Mouse (Mus musculus) stomach, embryonic 15.5 days (tissue): ENCODE measurements at regions not wholly inside any gene's neighbourhood (a gene's known extent, or its start where the extent isn't known, plus 50 kb on each side); places are given as distances from the start of the nearest gene placed in this dataset.

Source experiments
- ATAC-seq: fragments of 200-750 bp; cut with Nextera tagmentation; 2 replicates; pipeline ENCODE4 v1.8.0; 2017; ENCODE audit warnings: low read depth, moderate number of reproducible peaks, moderate TSS enrichment; ENCODE audit not compliant: insufficient read depth, low FRiP score
- H3K27ac ChIP-seq: fragments of 300-500 bp; sonication (generic); 2 replicates; pipeline ENCODE4 v1.5.1; 2015; ENCODE audit warnings: mild to moderate bottlenecking, inconsistent platforms
- H3K27me3 ChIP-seq: fragments of 300-500 bp; sonication (generic); replicated peaks from 2 replicates; pipeline ENCODE4 v1.6.1; 2015; ENCODE audit warnings: inconsistent platforms
- H3K36me3 ChIP-seq: fragments of 300-500 bp; sonication (generic); 2 replicates; pipeline ENCODE4 v1.6.1; 2015; ENCODE audit warnings: inconsistent platforms
- H3K4me1 ChIP-seq: fragments of 300-500 bp; sonication (generic); 2 replicates; pipeline ENCODE4 v1.6.1; 2015; ENCODE audit warnings: inconsistent platforms
- H3K4me2 ChIP-seq: fragments of 300-500 bp; sonication (generic); 2 replicates; pipeline ENCODE4 v1.6.1; 2015; ENCODE audit warnings: mild to moderate bottlenecking, inconsistent platforms
- H3K4me3 ChIP-seq: fragments of 300-500 bp; sonication (generic); replicated peaks from 2 replicates; pipeline ENCODE4 v1.5.1; 2015; ENCODE audit warnings: inconsistent platforms
- H3K9ac ChIP-seq: fragments of 300-500 bp; sonication (generic); 2 replicates; pipeline ENCODE4 v1.6.1; 2015; ENCODE audit warnings: inconsistent platforms
- H3K9me3 ChIP-seq: fragments of 300-500 bp; sonication (generic); 2 replicates; pipeline ENCODE4 v1.6.1; 2016; ENCODE audit warnings: inconsistent platforms
- WGBS: fragments of 180-500 bp; shearing (Covaris S2); methylation state at CpG from one replicate; pipeline ENCODE4 v1.1.7; 2015; 5-methylcytosine and 5-hydroxymethylcytosine counted together

DNA sequence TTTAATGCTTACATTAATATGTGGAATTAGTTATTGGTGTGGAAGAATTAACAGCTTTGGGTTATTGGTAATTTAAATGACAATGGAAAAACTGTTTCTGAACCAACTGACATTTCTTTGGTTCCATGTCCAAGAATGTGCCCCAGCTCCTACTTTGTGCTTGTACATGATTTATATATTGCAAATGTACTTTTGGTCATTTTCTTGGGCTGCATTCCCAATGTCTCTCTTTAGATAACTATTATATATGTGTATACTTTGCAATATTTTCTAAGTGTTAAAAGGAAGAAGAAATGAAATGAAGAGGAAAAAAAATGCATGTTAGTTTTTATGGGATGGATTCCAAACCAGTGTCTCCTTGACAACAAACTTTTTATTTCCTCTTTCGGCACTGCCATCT is 297.4 kb downstream of the Kcnj2 start:
- ATAC-seq: no peak
- H3K4me1 ChIP-seq: no peaks in the 10 kb centered on the region

DNA sequence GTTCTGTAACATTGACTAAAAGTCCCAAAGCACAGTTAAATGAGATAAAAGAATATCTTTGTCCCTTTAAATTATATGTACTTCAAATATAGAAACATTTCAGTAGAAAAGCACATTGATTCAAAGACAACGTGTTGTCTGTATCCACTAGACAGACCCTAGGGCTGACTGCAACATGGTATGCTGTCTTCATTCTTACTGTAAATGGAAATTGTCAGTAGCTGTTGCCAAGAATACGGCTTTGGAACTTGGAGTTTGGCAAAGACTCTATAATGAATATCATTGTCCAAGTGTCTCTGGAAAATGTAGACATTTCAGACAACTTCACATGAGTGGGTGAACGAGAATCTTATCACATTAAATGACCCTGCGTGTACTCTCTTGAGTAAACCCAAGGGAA is 311.2 kb downstream of the Kcnj2 start:
- no peak for ATAC-seq

More for the DNA sequence above, 297.4 kb downstream of the Kcnj2 start:
- Histone ChIP-seq H3K36me3 (no peaks in the 10 kb centered on the region), H3K4me2 (no peak overlapping the region), H3K27ac (no peak overlapping the region), H3K27me3 (no peaks in the 10 kb centered on the region), H3K4me3 (no peak overlapping the region), H3K9me3 (no peaks in the 10 kb centered on the region), H3K9ac (no peak overlapping the region)
- WGBS: 81% methylated on average over 1 of the region's 1 CpGs

GRCm38 (mm10) chr11:111379842-111380241 is 313.9 kb downstream of the Kcnj2 start:
- no peak for ATAC-seq
- Histone ChIP-seq H3K36me3 (no peaks in the 10 kb centered on the region), H3K27me3 (no peaks in the 10 kb centered on the region), H3K9ac (no peak overlapping the region), H3K9me3 (no peaks in the 10 kb centered on the region), H3K4me3 (no peak overlapping the region), H3K4me2 (no peak overlapping the region), H3K27ac (no peak overlapping the region), H3K4me1 (no peaks in the 10 kb centered on the region)
- WGBS: 75% methylated on average over 3 of the region's 3 CpGs

More for the DNA sequence above, 311.2 kb downstream of the Kcnj2 start:
- no peaks in the 10 kb centered on the region for H3K27me3 ChIP-seq
- H3K36me3 ChIP-seq: no peaks in the 10 kb centered on the region
- 59% methylated on average over 4 of the region's 4 CpGs for WGBS
- H3K4me2 ChIP-seq: no peak overlapping the region
- no peaks in the 10 kb centered on the region for H3K9me3 ChIP-seq
- no peaks in the 10 kb centered on the region for H3K4me1 ChIP-seq
- H3K4me3 ChIP-seq: no peak overlapping the region
- no peak overlapping the region for H3K27ac ChIP-seq
- H3K9ac ChIP-seq: no peak overlapping the region

DNA sequence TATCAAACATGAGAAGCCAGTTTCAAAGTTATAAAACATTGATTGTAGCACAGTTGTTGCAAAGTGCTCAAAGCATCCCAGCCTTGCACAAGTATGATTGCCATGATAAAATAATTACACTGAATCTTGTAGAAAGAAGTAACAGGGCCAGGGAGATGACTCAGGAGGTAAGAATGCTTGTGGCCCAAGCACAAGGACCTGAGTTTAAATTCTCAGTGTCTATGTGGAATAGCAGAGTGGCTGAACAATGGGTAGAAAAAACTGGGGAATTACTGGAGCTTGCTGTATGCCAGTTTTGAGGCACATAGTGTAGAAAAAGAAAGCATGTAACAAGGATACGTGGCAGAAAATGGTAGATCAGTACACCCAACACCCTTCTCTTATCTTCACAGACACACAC is 332.7 kb downstream of the Kcnj2 start:
- H3K4me2 ChIP-seq: no peak overlapping the region
- no peaks in the 10 kb centered on the region for H3K36me3 ChIP-seq
- H3K4me3 ChIP-seq: no peak overlapping the region
- no peaks in the 10 kb centered on the region for H3K27me3 ChIP-seq
- 91% methylated on average over 1 of the region's 1 CpGs for WGBS
- no peaks in the 10 kb centered on the region for H3K9me3 ChIP-seq
- H3K27ac ChIP-seq: no peak overlapping the region
- H3K4me1 ChIP-seq: no peaks in the 10 kb centered on the region
- no peak for ATAC-seq
- no peak overlapping the region for H3K9ac ChIP-seq

DNA sequence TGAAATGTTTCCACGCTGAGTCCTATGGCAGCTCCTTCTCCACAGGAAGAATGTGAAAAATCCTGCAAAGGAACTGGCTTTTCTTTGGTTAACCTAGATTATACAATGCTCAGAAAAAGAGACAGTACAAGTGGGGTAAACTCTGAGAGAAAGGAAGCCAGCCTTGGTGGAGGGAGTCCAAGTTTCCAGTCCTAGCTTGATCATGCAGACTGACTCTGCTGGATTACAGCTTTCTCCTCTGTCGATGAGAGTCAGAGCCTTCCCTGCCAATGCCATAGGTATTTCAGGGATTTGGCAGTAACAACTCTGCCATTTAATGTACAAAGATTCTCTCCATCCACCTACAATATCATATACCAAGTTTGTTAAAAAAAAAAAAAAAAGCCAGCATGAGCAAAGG is 343.3 kb downstream of the Kcnj2 start:
- Histone ChIP-seq H3K4me3 (no peak overlapping the region), H3K4me2 (no peak overlapping the region), H3K9me3 (no peaks in the 10 kb centered on the region), H3K4me1 (no peaks in the 10 kb centered on the region), H3K9ac (no peak overlapping the region), H3K27ac (no peak overlapping the region), H3K27me3 (no peaks in the 10 kb centered on the region), H3K36me3 (no peaks in the 10 kb centered on the region)
- ATAC-seq: no peak
- 78% methylated on average over 2 of the region's 2 CpGs for WGBS

DNA sequence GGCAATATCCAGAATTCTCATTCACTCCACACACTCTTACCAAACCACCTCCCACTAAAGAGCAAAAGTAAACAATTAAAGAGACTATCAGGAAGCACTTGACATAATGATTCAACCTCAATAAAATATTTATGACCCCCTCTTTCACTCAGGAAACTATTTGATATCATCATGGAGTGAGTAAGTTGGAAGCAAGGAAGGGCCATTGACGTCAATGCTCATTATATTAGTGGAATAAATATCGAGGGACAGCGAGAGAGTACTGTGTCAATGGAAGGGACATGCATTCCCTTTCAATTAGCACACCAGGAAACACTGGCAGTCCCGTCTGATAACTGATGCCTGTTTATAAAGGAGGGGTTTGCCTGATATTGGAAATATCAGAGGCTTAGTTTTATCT is 358.9 kb downstream of the Kcnj2 start:
- Histone ChIP-seq H3K9me3 (no peaks in the 10 kb centered on the region), H3K36me3 (no peaks in the 10 kb centered on the region), H3K4me3 (no peak overlapping the region), H3K4me2 (no peak overlapping the region), H3K4me1 (no peaks in the 10 kb centered on the region), H3K27ac (no peak overlapping the region), H3K9ac (no peak overlapping the region), H3K27me3 (no peaks in the 10 kb centered on the region)
- WGBS: 71% methylated on average over 4 of the region's 4 CpGs
- no peak for ATAC-seq

DNA sequence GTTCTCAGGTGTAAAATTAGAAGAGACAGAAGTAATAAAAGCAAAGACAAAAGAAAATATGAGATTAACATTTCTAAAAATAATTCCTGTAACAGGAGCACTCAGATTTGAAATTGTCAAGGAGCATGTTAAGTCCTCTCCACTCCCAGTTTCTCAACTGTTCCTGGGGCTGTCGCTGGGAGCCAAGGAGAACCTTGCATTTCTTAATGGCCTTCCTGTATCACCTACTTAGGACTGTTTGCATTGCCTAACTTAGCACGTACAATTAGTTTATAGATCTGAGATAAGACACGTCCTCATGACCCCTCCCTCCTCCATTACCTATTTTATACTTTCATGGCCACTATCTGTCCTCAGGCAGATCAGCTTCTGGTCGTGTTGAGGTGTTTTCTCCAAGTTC is 360.8 kb downstream of the Kcnj2 start:
- Histone ChIP-seq H3K36me3 (no peaks in the 10 kb centered on the region), H3K27me3 (no peaks in the 10 kb centered on the region), H3K4me3 (no peak overlapping the region), H3K27ac (no peak overlapping the region), H3K4me1 (no peaks in the 10 kb centered on the region), H3K9ac (no peak overlapping the region), H3K4me2 (no peak overlapping the region), H3K9me3 (no peaks in the 10 kb centered on the region)
- ATAC-seq: no peak
- WGBS: 30% methylated on average over 4 of the region's 4 CpGs

- no peak overlapping the region for H3K4me2 ChIP-seq
- no peaks in the 10 kb centered on the region for H3K27me3 ChIP-seq
- no peak overlapping the region for H3K27ac ChIP-seq
- H3K36me3 ChIP-seq: no peaks in the 10 kb centered on the region
- ATAC-seq: no peak
- H3K4me1 ChIP-seq: no peaks in the 10 kb centered on the region
- H3K9me3 ChIP-seq: no peaks in the 10 kb centered on the region
- no peak overlapping the region for H3K4me3 ChIP-seq
- no peak overlapping the region for H3K9ac ChIP-seq
Observed at GRCm38 (mm10) chr11:111442257-111442656, 376.3 kb downstream of the Kcnj2 start.

DNA sequence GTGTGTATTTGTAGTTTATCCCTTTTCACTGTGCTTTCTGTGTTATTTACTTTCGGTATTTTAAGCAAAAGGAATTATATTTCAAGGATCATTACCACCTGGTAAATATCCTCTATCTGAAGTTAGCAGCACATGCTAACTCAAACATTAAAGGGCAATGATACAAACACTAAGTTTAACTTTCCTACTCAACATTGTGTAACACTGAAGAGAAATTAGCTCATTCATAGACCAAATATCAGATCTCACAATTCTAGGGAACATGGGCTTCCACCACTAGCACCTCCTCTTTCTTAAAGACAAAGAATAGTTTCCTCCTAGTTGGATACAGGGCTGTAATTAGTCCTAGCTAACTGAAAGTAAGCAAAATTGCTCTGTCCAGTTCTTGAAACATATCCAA is 377.4 kb downstream of the Kcnj2 start:
- ATAC-seq: no peak
- WGBS: 78% methylated on average over 1 of the region's 1 CpGs
- no peaks in the 10 kb centered on the region for H3K4me1 ChIP-seq

GRCm38 (mm10) chr11:111444791-111445190 is 378.8 kb downstream of the Kcnj2 start:
- WGBS: 74% methylated on average over 4 of the region's 4 CpGs
- no peak for ATAC-seq
- H3K9me3 ChIP-seq: no peaks in the 10 kb centered on the region
- H3K4me3 ChIP-seq: no peak overlapping the region
- H3K9ac ChIP-seq: no peak overlapping the region
- no peaks in the 10 kb centered on the region for H3K4me1 ChIP-seq
- H3K36me3 ChIP-seq: no peaks in the 10 kb centered on the region
- no peak overlapping the region for H3K4me2 ChIP-seq
- H3K27ac ChIP-seq: no peak overlapping the region
- H3K27me3 ChIP-seq: no peaks in the 10 kb centered on the region

More for the DNA sequence above, 377.4 kb downstream of the Kcnj2 start:
- no peaks in the 10 kb centered on the region for H3K36me3 ChIP-seq
- H3K27me3 ChIP-seq: no peaks in the 10 kb centered on the region
- no peaks in the 10 kb centered on the region for H3K9me3 ChIP-seq
- no peak overlapping the region for H3K27ac ChIP-seq
- no peak overlapping the region for H3K4me2 ChIP-seq
- no peak overlapping the region for H3K4me3 ChIP-seq
- H3K9ac ChIP-seq: no peak overlapping the region

GRCm38 (mm10) chr11:111445764-111446163 is 379.8 kb downstream of the Kcnj2 start:
- Histone ChIP-seq H3K9ac (no peak overlapping the region), H3K4me3 (no peak overlapping the region), H3K9me3 (no peaks in the 10 kb centered on the region), H3K36me3 (no peaks in the 10 kb centered on the region), H3K27me3 (no peaks in the 10 kb centered on the region), H3K4me2 (no peak overlapping the region), H3K27ac (no peak overlapping the region), H3K4me1 (no peaks in the 10 kb centered on the region)
- WGBS: 7% methylated on average over 4 of the region's 4 CpGs
- no peak for ATAC-seq

DNA sequence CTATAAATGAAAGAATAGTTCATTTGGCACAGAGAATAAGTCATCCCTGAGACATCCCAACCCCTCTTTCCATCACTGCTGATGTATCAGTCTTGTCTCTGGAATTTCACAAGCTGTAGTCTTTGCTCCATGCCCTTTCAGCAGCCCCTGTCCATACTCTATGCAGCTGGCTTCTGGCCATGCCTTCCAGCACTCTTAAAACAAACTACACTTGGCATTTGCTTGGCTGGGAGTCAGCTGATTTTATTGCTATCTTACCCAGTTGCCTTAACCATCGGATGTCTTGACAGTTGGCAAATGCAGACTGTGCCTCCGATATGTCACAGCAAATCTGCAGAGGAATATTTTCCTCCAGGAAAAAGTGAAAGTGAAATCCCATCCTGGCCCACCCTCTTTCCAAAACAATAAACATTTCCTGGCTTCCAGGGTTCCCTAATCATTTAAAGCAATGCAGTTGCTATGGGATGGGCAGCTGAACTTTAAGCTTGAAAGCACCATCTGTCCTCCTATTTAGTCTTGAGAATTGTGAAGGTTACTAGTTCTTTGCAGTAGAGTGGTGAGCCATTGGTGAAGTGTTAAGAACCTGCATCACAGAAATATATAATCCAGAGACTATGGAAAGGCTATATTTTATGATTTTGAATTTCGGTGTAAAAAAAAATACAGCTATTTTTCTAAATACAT is 385.0 kb downstream of the Kcnj2 start:
- no peak for ATAC-seq
- Histone ChIP-seq H3K36me3 (no peaks in the 10 kb centered on the region), H3K4me2 (no peak overlapping the region), H3K27ac (no peak overlapping the region), H3K27me3 (no peaks in the 10 kb centered on the region), H3K4me1 (no peaks in the 10 kb centered on the region), H3K9me3 (no peaks in the 10 kb centered on the region), H3K9ac (no peak overlapping the region), H3K4me3 (no peak overlapping the region)
- 73% methylated on average over 3 of the region's 3 CpGs for WGBS

GRCm38 (mm10) chr11:111460046-111460445 is 394.1 kb downstream of the Kcnj2 start:
- no peak for ATAC-seq
- Histone ChIP-seq H3K4me2 (no peak overlapping the region), H3K36me3 (no peaks in the 10 kb centered on the region), H3K27ac (no peak overlapping the region), H3K4me3 (no peak overlapping the region), H3K9ac (no peak overlapping the region), H3K9me3 (no peaks in the 10 kb centered on the region), H3K27me3 (no peaks in the 10 kb centered on the region), H3K4me1 (no peaks in the 10 kb centered on the region)
- WGBS: 80% methylated on average over 10 of the region's 10 CpGs
